Mouse (Mus musculus): Measurements from ENCODE around the gene Rasgrp2. TPM values are rescaled to one million over a fixed set of nuclear protein-coding genes. Genes with fewer than 3 reads are reported as not detected.

Rasgrp2 gene
- polyA plus RNA-seq, 1 experiment from 2014 or later, result 18.6 TPM

DNA sequence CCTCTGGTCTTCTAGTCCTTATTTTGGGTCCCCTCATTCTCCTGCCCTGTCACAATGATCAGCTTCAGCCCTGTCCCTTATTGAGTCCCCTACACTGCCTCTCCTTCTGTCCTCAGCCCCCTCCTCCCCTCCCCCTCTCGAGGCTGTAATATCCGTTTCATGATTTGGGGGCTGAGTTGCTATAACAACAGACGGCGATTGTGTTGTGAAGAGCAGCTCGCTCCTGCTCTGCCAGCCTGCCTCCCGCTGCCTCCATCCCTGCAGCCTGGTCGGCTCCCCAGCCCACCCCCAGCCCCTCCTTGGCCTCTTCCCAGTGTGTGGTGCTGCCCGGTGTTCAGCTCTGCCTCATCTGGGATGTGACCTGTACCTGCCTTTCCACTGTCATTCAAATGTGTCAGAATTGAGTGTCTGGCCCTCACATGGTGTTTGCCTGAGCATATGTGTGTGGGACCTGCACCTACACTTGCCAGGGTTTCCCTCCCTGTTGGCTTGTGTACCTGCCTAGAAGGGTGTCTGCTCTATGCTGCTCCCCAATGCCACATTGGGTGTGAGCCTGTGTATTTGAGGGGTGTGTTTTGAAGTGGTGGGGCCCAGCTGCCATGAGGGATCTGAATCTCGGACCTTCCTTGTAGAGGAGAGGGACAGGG lies 17.1 kb downstream of the Rasgrp2 start:
- Histone ChIP-seq H3K9me3 (no peaks in the 10 kb centered on the region), H3K4me3 (no peak overlapping the region), H3K27ac (replicated peaks) (peak overlapping the region; percentile 57), H3K4me1 (peaks cover 57% of the 10 kb centered on the region), H3K36me3 (replicated peaks) (no peaks in the 10 kb centered on the region), H3K27me3 (replicated peaks; ENCODE audit: low read depth, poor library complexity, severe bottlenecking) (peaks cover 70% of the 10 kb centered on the region)
- peak; percentile 65 for DNase-seq (ENCODE audit: low spot score)
- 6% methylated on average over 9 of the region's 9 CpGs for whole genome bisulfite sequencing

DNA sequence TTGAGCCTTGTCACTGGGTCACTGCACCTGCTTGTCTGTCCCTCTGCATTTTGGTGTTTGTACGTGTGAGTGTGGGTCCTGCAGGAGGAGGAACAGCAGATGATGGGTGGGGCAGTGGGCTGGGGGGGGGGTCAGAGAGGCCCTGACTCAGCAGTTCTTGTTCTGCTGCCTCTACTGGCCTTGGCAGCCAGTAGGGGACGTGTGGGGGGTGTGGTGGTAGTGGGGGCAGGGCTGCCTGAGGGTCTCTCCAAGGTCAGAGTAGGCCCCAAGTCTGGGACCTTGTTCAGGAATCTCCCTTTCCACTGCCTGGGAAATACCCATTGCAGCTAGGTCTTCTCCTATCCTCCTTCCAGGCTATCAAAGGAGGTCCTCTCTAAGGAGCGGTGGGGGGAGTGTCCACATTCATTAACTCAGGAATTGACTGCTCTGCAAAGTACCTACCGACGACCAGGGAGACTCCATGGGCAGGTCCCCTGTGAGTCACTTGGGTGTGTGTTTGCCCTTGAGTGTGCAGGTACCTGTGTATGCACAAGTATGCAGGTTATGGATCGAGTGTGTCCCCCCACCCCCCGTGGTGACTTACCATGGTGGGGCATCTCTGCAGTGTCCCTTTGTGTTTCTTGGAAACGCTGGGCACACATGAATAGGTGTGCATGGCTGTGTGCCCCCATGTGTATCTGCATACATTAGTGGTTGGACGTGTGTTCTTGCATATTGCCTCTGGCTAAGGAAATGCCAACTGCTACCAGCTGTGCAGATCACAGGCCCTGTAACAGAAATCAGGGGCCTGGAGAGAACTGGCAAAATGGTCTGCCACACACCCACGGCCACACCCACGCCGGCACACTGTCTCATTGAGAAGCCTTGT lies 18.0 kb downstream of the Rasgrp2 start:
- H3K9me3 ChIP-seq, result no peaks in the 10 kb centered on the region
- H3K27me3 ChIP-seq (replicated peaks; ENCODE audit: low read depth, poor library complexity, severe bottlenecking), result peaks cover 78% of the 10 kb centered on the region
- DNase-seq (ENCODE audit: low spot score), result no peak
- H3K4me1 ChIP-seq, result peaks cover 57% of the 10 kb centered on the region
- no peaks in the 10 kb centered on the region for H3K36me3 ChIP-seq (replicated peaks)
- H3K27ac ChIP-seq (replicated peaks), result no peak overlapping the region
- H3K4me3 ChIP-seq, result no peak overlapping the region
- WGBS, result 64% methylated on average over 12 of the region's 12 CpGs

GRCm38 (mm10) chr19:6418233-6418879 lies 19.2 kb downstream of the Rasgrp2 start, which contains the start of gene Nrxn2:
Gene Nrxn2 (plus strand): TSS chr19:6418731.
- no peaks in the 10 kb centered on the region for H3K9me3 ChIP-seq

GRCm38 (mm10) chr19:6418984-6419692 lies 20.0 kb downstream of the Rasgrp2 start:
- Histone ChIP-seq H3K4me3 (peak overlapping the region; percentile 68), H3K9me3 (no peaks in the 10 kb centered on the region), H3K4me1 (peaks cover 52% of the 10 kb centered on the region), H3K27me3 (replicated peaks; ENCODE audit: low read depth, poor library complexity, severe bottlenecking) (peaks cover 95% of the 10 kb centered on the region), H3K36me3 (replicated peaks) (no peaks in the 10 kb centered on the region), H3K27ac (replicated peaks) (peak overlapping the region; percentile 82)
- WGBS, result 9% methylated on average over 22 of the region's 23 CpGs
- DNase-seq (ENCODE audit: low spot score), result no peak

More at GRCm38 (mm10) chr19:6418233-6418879, 19.2 kb downstream of the Rasgrp2 start, which contains the start of gene Nrxn2:
- WGBS, result under 1% methylated on average over 46 of the region's 46 CpGs
- Histone ChIP-seq H3K4me3 (peak within 1 kb of the TSS; percentile 68), H3K27me3 (replicated peaks; ENCODE audit: low read depth, poor library complexity, severe bottlenecking) (peaks cover 87% of the 10 kb centered on the region), H3K4me1 (peaks cover 52% of the 10 kb centered on the region), H3K36me3 (replicated peaks) (no peaks in the 10 kb centered on the region), H3K27ac (replicated peaks) (peak within 1 kb of the TSS; percentile 82)
- peak; percentile 90 for DNase-seq (ENCODE audit: low spot score)

DNA sequence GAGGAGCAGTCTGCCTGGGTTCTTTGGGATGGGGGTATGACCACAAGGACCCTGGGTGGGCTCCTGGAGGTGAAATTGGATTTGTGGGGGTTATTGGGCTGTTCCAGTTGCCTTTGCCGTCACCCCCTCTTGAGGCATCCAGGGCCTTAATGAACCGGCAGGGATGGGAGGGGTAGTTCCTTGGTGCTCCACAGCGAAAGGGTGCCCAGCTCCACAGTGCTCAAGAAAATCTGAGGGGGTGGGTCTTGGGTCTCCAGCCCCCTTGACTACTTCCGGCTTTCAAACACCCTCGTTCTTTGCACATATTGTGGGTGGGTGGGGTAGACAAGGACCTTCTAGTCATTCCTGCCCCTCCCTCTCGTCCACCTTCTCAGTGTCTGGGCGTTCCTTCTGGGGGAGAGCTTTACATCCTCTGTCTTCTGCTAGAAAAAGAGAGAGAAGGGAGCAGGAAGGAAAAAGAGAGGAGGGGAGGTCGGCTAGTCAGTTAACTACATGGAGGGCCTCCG lies 20.7 kb downstream of the Rasgrp2 start:
- H3K27ac ChIP-seq (replicated peaks), result no peak overlapping the region

DNA sequence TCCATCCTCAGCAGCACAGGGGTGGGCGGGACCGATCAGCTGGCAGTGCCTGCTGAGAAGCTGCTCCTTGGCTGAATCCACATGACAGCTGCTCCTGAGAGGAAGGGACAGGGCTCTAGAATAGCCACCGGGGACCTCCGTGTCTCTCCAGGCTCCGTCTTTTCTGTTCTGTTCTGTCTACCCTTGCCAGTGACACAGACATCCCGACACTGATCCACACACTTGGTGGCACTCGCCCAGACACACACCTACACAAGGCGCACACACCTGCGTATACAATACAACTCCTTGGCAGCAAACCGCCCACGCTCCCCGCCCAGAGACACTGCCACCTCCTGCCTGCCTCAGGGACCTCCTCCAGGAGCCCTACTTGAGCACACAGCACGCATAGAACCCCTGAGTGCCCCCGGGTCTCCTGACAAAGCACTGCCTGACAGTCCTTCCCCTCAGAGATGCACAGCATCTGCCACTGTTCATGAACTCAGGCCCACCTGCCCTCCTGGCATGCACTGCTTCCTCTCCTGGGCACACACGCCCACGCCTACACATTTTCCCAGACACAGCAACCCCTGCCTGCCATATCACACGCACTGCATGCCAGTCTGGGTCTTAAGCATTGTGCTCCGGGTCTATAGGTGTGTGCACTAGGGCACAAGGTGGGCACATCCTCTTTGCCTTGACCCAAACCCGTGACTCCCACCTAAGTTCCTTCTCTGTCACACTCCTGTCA lies 21.5 kb downstream of the Rasgrp2 start:
- Histone ChIP-seq H3K4me1 (peaks cover 44% of the 10 kb centered on the region), H3K4me3 (no peak overlapping the region), H3K36me3 (replicated peaks) (no peaks in the 10 kb centered on the region), H3K9me3 (no peaks in the 10 kb centered on the region), H3K27ac (replicated peaks) (no peak overlapping the region), H3K27me3 (replicated peaks; ENCODE audit: low read depth, poor library complexity, severe bottlenecking) (peaks cover 99% of the 10 kb centered on the region)
- WGBS, result 57% methylated on average over 19 of the region's 19 CpGs
- no peak for DNase-seq (ENCODE audit: low spot score)

More for the DNA sequence above, 20.7 kb downstream of the Rasgrp2 start:
- peak overlapping the region; percentile 68; the same call in 1 of the 2 replicates for H3K4me3 ChIP-seq
- DNase-seq (ENCODE audit: low spot score), result no peak
- H3K36me3 ChIP-seq (replicated peaks), result no peaks in the 10 kb centered on the region
- WGBS, result 59% methylated on average over 9 of the region's 9 CpGs
- H3K27me3 ChIP-seq (replicated peaks; ENCODE audit: low read depth, poor library complexity, severe bottlenecking), result peaks cover 99% of the 10 kb centered on the region
- H3K4me1 ChIP-seq, result peaks cover 52% of the 10 kb centered on the region
- no peaks in the 10 kb centered on the region for H3K9me3 ChIP-seq

- H3K9me3 ChIP-seq, result no peaks in the 10 kb centered on the region
- no peak overlapping the region for H3K27ac ChIP-seq (replicated peaks)
- H3K4me3 ChIP-seq, result no peak overlapping the region
- no peaks in the 10 kb centered on the region for H3K36me3 ChIP-seq (replicated peaks)
- peaks cover 39% of the 10 kb centered on the region for H3K4me1 ChIP-seq
- H3K27me3 ChIP-seq (replicated peaks; ENCODE audit: low read depth, poor library complexity, severe bottlenecking), result peaks cover 100% of the 10 kb centered on the region
- DNase-seq (ENCODE audit: low spot score), result no peak
- 78% methylated on average over 9 of the region's 9 CpGs for WGBS
These were observed 22.1 kb downstream of the Rasgrp2 start for GRCm38 (mm10) chr19:6421211-6421590.

- Histone ChIP-seq H3K4me1 (peaks cover 31% of the 10 kb centered on the region), H3K27me3 (replicated peaks; ENCODE audit: low read depth, poor library complexity, severe bottlenecking) (peaks cover 100% of the 10 kb centered on the region)
These were observed 22.9 kb downstream of the Rasgrp2 start for GRCm38 (mm10) chr19:6422014-6422413.

DNA sequence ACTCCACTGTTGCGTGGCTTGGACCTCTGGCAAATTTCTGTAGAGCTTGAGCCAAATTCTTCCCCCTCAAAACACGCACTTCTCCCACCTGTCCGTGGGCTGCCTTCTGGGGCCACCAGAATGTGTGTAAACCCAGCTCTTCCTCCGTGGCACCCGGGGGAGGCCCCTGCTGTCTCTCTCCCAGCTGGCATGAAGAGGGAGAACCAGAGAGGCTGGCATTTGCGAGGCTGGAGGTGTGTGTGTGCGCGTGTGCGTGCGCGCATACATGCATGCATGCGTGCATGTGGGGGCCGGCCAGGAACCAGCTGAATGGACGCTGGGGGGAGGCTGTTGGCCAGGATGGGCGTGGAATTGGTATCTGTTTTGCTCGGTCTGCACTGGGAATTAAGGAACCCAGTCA lies 24.1 kb downstream of the Rasgrp2 start:
- H3K27me3 ChIP-seq (replicated peaks; ENCODE audit: low read depth, poor library complexity, severe bottlenecking), result peaks cover 100% of the 10 kb centered on the region
- peaks cover 28% of the 10 kb centered on the region for H3K4me1 ChIP-seq
- no peak for DNase-seq (ENCODE audit: low spot score)
- H3K4me3 ChIP-seq, result no peak overlapping the region
- no peaks in the 10 kb centered on the region for H3K9me3 ChIP-seq
- WGBS, result 89% methylated on average over 16 of the region's 16 CpGs
- H3K27ac ChIP-seq (replicated peaks), result no peak overlapping the region
- H3K36me3 ChIP-seq (replicated peaks), result no peaks in the 10 kb centered on the region

More at GRCm38 (mm10) chr19:6422014-6422413, 22.9 kb downstream of the Rasgrp2 start:
- Histone ChIP-seq H3K27ac (replicated peaks) (no peak overlapping the region), H3K4me3 (no peak overlapping the region), H3K9me3 (no peaks in the 10 kb centered on the region), H3K36me3 (replicated peaks) (no peaks in the 10 kb centered on the region)
- WGBS, result 83% methylated on average over 7 of the region's 7 CpGs
- DNase-seq (ENCODE audit: low spot score), result no peak

- H3K4me3 ChIP-seq, result no peak overlapping the region
- 70% methylated on average over 8 of the region's 8 CpGs for WGBS
- H3K4me1 ChIP-seq, result peaks cover 27% of the 10 kb centered on the region
- no peaks in the 10 kb centered on the region for H3K36me3 ChIP-seq (replicated peaks)
- H3K27me3 ChIP-seq (replicated peaks; ENCODE audit: low read depth, poor library complexity, severe bottlenecking), result peaks cover 100% of the 10 kb centered on the region
- no peaks in the 10 kb centered on the region for H3K9me3 ChIP-seq
- no peak overlapping the region for H3K27ac ChIP-seq (replicated peaks)
- no peak for DNase-seq (ENCODE audit: low spot score)
These were observed 25.2 kb downstream of the Rasgrp2 start for GRCm38 (mm10) chr19:6424137-6424881.

DNA sequence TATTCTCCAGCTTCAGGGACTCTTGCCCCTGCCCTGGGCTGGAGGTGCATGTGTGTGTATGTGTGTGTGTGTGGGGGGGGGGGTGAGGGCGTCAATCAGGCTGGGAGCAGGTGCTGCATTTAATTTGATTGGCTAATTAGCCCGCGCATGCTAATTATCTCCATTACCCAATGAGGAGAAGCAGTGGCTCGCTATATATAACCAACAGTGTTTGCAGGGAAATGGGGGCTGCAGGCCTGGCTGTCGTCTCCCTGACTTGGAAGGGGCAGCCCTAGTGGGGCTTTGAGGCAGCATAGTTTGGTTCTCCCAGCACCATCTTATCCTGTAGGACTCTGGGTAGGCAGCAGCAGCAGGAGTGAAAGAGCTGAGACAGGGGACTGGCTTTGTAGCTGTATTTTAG lies 26.5 kb downstream of the Rasgrp2 start:
- 45% methylated on average over 5 of the region's 5 CpGs for WGBS
- no peaks in the 10 kb centered on the region for H3K36me3 ChIP-seq (replicated peaks)
- H3K9me3 ChIP-seq, result no peaks in the 10 kb centered on the region
- H3K27me3 ChIP-seq (replicated peaks; ENCODE audit: low read depth, poor library complexity, severe bottlenecking), result peaks cover 100% of the 10 kb centered on the region
- peaks cover 25% of the 10 kb centered on the region for H3K4me1 ChIP-seq
- H3K4me3 ChIP-seq, result no peak overlapping the region
- no peak for DNase-seq (ENCODE audit: low spot score)
- no peak overlapping the region for H3K27ac ChIP-seq (replicated peaks)

Measured in embryonic facial prominence, embryonic 10.5 days (tissue).